Mouse (Mus musculus): ENCODE results near the gene Carmil1.

GRCm38 (mm10) chr13:24048611-24049010 lies 232.0 kb downstream of the Carmil1 start:
- TF ChIP-seq CTCF (IDR thresholded peaks at IDR 0.05; ENCODE audit: borderline replicate concordance, insufficient read depth, low read length) (no peak), POLR2A (IDR thresholded peaks at IDR 0.05; ENCODE audit: low read depth, low read length) (no peak)
